Mouse (Mus musculus) 3T3-L1 (cell line): Measurements from ENCODE around the gene Ddx6.
A peak's percentile ranks its signal among the peaks of the same experiment; 100 is the strongest.
"Not testable (repeated sequence)": the region's sequence is repeated elsewhere in the genome, so short reads cannot be mapped to it uniquely, and the experiment has no call there.

Source experiments
- DNase-seq: peaks from one replicate; pipeline ENCODE4 v3.0.0-alpha.2; 2015; ENCODE audit warnings: low read depth, low spot score

Ddx6 gene

DNA sequence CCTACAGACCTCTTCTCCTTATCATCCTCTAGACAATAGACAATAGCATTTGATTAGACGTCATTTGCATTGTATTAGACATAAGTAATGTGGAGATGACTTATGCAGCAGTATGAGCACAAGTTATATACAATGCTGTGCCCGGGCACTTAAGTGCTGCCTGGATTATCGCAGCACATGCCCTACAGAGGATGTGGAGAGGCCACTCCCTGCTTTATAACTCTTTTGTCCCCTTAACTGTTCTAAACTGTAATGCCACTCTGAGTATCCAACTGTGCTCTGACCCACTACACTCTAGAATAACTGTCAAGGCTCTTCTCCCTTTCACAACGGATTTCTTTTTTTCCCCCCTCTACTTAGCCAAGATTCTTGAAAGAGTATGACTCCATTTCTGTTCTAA lies 10.8 kb upstream of the Ddx6 start:
- no peak for DNase-seq

DNA sequence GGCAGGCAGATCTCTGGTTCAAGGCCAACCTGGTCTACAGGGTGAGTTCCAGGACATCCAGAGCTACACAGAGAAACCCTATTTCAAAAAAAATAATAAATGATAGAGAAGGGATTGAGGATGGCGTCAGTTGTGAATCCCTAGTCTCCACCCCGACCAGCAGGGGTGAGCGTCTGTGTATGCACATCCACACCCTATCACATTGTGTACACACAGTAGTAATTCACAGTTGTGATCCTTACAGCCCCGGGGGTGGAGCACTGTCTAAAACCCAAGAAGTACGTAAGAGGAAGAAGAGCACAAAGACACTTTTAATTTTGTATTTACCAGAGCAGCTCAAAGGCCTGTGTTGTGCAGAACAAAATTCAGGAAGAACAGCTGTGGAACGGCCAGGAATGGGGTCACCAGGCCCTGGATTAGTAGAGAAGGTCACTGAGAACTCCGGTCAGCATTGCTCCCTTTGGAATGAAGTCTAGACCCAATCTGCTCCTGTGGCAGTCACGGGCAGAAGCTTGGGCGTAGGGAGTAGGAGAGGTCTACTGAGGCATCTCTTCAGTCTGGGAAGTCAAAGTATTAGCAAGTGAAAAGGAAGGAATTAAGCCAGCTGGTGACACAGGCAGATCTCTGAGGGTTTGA lies 9.7 kb upstream of the Ddx6 start:
- no peak for DNase-seq

DNA sequence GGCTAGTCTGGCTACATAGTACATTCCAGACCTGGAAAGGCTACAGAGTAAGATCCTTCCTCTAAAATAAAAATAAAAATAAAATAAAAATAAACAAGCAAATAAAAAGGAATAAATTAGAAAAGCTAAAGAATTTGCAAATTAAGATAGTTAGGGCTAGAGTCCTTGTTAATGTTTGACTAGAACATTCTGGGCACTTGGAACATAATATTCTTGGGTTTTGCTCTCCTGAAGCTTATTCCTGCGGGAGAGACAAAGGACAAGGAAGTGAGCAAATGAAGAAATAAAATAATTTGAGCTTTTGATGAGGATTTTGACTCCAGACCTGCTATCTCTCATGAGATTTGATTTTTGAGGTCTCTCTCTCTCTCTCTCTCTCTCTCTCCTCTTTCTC lies 9.2 kb upstream of the Ddx6 start:
- DNase-seq: no peak

DNA sequence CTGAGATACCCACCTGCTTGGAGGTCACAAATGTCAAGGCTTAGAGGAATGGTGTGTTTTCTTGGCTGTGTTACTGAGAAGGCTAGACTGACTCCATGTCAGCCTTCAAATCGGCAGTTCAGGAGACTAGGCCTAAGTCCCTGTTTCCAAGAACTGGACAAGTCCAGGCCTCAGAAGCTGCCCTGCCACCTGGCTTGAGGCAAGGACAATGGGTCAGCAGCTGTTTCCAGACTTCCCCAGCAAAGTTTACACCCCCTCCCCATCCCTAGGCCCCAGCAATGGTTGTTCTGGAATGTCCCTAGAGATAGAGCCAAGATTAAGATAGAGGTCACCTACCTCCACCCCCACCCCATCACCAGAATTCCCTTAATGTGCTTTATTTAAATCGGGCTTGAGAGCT lies 7.0 kb upstream of the Ddx6 start:
- no peak for DNase-seq

DNA sequence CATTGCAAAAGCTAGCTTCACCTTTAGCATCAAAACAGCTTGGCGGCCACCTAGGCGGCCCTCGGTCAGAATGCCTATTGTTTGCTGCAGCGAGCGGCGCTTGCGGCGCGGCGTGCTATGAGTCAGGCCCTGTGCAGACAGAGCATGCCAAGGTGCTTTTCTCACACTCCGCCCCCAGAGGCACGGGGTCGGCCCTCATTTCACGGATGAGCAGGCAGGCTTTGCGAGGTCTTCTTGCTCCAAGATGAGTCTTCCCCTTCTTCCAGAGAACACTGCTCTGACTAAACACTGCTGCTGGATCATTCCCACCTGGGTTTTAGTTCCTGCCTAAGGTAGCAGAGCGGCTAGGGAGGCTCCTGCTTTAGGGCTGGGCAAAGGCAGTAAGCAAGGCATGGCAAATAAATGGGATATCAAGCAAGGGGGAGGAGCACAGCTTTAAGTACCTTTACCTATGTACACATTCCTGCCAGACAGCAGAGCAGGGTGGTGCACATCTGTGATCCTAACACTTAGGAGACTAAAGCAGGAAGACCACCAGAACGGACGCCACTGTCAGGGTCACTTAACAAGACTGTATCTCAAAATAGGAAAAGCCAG lies 5.7 kb upstream of the Ddx6 start:
- DNase-seq: no peak

DNA sequence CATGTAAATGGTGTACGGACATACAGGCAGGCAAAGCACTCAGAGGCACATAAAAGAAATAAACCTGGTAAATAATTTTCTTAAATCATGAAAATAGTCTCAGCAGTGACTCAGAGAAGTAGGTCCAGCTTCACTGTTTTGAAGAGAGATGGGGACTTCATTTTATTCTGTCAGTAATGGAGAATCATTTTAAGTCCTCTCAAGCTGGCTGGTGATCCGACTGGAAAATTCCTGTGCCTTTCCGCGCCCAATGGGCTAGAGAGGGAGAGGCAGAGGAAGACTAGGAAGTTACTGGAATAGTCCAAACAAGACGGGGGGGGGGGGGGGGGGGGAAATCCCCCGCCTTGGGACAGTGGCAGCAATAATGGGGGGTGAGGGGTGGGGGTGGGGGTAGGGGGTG lies 5.1 kb upstream of the Ddx6 start:
- no peak for DNase-seq

DNA sequence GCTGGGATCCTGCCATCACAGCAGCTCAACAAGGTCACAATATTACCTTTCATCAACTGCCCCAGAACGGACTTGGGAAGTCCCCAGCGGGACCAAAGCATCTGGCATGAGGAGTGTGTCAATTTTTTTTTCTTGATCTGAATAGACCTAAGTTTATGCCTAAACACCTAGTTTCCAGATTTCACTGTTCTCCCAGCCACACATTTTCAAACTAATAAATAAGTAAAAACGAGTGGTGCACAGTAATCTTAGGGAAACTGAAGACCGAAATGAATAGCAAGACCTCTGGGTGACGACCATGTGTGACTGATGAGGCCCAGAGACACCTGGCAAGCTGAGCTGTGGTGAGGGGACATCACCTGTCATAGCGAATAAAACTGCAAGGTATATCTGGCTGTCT lies 3.9 kb upstream of the Ddx6 start:
- DNase-seq: no peak

DNA sequence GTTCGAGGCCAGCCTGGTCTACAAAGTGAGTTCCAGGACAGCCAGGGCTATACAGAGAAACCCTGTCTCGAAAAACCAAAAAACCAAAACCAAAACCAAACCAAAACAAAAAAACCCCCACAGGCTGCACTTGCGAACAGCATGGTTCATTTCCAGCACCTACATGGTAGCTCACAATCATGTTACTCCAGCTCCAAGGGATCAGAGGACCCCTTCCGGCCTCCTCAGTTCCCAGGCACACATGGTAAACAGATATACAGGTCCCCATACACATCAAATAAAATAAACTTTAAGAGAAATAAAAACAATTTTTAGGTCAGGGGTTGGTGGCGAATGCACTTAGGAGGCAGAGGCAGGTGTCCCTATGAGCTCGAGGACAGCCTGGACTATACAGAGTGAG lies 1.9 kb upstream of the Ddx6 start:
- no peak for DNase-seq

DNA sequence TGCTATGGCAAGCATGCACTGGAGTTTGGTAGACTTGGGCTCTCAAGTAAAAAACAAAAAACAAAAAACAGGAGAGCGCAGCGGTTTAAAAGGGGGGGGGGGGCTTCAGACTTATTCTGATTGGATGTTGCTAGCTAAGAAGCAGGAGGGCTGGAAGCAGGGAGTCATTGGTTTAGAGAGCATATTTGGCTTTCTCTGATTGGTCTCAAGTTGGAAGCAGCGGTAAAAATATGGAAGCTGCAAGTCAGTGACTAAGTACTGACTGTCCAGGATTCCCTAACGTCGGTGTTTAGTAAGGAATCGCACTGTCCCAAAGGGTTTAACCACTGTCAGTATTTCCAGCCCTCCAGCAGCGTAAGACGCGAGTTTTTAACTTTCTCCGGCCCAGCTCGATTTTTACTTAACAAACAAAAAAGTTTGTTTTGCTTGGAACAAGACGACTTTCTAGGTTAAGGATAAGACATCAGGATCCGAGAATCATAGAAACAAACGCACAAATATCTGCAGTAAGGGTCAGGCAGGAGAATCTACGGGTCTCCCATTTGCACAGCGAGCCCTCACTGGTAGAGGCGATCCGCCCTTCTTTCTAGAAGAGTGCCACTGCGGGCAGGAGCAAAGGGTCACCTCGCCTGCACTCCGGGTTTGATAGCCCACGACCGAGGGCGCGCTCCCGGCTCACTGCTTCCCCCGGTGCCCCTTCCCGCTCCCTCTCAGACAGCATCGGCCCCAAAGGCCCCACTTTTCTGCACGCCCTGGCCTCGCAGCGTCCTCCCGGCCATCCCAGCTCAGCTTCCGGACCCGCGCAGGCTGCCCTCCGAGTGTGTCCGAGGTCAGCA lies 1.0 kb upstream of the Ddx6 start:
- DNase-seq: peak; percentile 95

DNA sequence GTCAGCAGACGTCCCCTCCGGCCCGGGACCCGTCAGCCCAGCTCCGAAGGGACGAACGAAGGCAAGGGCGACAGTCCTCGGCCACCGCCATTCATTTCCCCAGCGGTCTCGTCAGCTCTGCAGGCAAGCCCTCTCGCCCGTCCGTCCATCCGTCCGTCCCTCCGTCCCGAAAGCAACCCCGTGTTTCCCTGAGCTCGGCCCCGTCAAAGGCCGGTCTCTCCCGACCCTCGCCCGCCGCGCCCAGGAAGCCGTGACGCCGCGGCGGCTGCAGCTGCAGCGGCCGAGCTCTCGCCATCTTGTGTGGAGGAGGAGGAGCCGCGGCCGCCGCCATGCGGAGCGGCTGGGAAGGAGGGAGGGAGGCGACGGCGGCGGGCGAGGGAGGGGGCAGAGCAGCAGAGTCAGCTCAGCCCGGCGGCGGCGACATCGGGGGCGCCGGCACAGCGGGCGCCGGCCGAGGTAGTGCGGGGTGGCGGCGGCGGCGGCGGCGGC lies 358 bp upstream of the Ddx6 start:
- DNase-seq: peak; percentile 53

DNA sequence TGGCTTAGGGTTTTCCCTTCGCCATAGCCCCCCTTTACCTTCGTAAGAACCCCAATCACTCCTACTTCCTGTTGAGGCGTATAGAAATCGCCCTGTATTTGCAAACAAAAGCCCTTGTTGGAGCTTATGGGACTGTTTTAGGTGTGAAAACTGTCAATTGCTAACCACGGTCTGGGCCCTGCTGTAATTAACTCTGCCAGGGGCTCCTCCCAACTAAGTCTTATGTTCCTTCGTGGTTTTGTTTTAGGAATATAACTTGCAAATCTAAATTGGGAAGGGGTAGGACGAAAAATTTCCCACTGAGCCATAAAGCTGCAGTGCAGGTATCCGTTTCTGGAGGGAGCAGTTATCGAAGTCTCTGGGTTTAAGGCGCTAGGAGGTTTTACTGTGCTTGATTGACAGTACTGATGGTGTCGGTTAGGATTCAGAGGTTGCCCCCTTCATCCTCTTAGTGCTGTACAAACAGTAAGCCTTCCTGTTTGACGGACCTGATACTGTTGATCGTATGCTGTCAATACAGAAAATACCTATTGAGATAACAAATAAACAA lies 999 bp downstream of the Ddx6 start:
- peak; percentile 52 for DNase-seq

DNA sequence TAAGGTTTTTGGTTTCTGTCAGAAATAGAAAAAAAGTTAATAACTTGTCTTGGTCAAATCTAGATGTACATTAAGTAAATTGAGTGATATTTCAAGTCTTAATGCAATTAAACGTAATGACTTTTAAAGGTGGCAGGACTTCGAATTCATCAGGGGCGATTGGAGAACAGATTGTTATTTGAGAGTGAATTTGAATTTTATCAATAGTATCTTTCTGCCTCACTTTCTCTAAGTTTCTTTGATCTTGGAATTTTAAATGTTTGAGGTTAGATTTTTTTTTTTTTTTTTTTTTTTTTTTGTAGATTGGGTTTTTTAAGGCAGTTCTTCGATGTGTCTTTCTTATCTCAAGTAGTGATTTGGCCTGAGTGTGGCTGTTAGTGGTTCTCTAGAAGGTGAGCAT lies 2.0 kb downstream of the Ddx6 start:
- DNase-seq: no peak

DNA sequence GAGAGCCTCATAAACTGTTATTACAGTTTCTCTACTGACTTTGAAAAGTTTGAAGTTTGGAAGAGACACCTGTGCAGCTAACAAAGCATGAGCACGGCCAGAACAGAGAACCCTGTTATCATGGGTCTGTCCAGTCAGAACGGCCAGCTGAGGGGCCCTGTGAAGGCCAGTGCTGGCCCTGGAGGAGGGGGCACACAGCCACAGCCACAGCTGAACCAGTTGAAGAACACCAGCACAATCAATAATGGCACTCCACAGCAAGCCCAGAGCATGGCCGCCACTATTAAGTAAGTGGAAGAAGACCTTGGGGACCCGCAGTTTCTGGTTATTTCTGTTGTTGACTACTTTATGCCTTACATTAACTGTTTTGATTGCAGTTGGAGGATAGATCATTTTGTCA lies 2.6 kb downstream of the Ddx6 start:
- no peak for DNase-seq

DNA sequence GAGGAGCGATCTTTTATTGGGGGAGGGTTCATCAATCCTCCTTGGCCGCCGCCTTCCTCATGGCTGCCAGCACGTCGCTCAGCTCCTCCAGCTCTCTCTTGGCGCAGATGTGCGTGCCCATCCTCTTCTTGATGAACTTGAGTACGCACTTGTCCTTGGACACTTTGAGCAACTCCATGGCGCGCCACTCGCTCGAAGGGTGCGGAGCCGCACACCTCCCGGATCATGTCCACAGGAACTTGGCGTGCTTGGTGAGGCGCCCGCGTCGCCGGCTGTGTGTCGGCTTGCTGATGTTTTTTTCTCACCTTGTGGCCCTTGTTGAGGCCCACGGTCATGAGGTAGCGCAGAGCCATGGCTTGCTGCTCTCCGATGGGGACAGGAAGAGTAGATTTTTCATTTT lies 5.7 kb downstream of the Ddx6 start:
- no peak for DNase-seq

DNA sequence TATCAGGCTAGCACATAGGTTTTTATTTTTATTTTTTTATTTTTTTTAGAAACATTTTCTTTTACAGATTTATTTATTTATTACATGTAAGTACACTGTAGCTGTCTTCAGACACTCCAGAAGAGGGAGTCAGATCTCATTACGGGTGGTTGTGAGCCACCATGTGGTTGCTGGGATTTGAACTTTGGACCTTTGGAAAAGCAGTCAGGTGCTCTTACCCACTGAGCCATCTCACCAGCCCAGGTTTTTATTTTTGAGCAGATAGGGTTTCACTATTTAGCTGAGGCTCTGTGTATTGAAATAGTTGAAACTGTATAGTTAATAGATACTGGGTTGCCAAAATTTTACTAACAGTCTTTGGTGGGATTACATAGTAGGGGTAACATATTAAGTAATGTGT lies 8.4 kb downstream of the Ddx6 start:
- not testable (repeated sequence) for DNase-seq

DNA sequence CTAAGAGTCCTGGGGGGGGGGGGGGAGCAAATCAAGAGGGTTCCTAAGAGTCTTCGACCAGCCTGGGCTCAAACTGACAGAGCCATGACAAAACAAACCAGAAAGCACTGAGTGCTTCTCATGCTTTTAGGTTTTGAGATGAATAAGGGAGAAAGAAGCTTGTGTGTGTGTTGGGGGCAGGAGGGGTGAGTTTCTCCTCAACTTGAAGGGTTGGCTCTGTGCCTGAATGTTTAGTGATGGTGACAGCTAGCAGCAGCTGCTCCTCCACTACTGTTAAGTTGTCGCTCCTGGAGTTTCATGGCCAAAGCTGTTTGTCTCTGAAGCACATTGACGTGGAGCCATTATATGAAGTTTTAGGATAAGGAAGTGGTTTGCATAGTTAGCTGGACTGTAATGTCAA lies 16.4 kb downstream of the Ddx6 start:
- DNase-seq: no peak

DNA sequence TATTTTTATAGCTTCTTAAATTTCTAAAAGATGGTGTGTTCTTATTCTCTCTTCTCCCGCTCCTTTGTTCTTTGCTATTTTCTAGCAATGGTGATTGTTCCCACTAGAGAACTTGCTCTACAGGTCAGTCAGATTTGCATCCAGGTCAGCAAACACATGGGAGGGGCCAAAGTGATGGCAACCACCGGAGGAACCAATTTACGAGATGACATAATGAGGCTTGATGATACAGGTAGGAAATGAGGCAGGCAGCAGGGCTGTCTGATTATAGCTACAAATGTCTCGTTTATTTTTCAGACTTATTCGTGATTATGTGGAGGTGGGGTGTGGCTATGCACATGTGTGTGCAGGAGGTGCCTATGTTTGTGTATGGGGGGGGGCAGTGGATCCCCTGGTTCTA lies 19.7 kb downstream of the Ddx6 start:
- DNase-seq: no peak

DNA sequence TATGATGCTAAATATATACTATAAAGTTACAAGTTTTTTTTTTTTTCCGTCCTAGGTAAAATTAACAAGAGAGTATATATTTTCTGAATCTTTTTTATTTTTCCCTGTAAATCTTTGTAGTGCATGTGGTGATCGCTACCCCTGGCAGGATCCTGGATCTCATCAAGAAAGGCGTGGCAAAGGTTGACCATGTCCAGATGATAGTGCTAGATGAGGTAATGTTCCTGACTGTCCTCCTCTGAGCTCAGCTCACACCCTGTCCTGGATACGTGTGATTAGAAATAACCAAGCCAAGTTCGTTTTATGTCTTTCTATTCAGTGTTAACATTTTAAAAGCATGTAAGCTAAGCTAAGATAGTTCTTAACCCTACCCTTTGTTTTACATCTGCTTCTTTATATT lies 21.6 kb downstream of the Ddx6 start:
- DNase-seq: no peak

DNA sequence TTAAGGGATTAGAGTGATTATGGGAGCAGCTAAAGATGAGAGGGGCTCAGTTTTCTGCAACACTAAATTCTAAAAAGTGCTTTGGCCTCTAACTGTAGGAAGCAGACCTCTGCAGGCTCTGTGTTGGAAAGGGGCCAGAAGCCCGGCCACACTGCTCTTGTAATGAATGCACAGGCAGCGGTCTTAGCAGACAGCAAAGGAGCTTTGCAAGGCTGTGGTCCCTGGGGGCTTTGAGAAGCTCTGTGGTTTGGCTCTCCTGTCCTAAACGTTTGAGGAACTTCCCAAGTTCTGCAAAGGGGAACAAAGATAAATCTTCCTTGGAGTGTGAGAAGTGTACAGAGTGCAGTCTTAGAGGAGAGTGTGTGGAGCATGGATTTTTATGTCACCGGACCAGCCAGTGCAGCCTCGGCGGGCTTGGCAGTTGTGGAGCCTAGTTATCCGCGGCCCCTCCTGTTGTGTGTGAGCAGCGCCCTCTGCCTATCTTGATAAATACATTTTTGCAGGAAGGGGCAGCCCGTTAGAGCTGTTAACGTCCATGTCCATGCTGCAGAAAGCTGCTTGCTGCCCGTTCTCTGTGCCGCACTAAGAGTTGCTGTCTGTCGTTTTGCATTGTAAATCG lies 33.0 kb downstream of the Ddx6 start:
- DNase-seq: peak; percentile 68

DNA sequence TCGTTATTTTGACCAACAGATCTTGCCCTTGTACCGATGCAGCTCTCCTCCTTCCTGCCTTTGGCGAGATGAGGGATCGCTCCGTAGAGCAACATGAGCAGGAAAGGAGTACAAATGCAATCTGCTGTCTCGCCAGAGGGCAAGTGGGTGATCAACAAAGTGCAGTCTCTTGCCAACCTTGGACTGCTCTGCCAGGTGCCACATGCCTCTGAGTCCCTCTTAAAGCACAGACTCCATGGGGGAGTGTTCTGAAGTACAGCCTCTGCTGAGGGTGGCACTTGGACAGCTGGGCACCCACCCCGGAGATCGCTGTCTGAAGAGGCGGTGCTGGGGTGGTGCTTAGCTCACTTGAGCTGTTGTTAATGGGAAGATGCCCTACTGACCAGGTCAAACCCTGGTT lies 34.0 kb downstream of the Ddx6 start:
- not testable (repeated sequence) for DNase-seq

DNA sequence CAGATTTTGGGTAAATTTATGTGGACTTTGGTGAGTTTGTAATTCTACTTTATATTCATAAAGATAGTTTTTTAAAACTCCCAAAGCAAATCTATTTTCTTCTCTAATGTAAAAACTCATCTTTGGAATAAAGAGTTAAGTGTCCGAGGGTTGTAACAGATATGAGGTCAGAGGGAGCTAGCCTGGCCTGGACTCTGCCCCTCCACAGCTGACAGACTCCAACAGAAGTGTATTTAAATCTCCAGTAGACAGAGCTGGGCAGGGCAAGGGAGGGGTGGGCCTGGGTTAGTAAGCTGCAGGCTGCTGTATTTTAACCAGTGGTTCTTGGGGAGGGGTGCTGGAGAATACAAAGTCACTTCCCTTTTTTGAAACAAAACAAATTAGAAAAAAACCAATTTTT lies 35.3 kb downstream of the Ddx6 start:
- DNase-seq: not testable (repeated sequence)
